Mouse (Mus musculus): ENCODE results near the gene Oaf.

DNA sequence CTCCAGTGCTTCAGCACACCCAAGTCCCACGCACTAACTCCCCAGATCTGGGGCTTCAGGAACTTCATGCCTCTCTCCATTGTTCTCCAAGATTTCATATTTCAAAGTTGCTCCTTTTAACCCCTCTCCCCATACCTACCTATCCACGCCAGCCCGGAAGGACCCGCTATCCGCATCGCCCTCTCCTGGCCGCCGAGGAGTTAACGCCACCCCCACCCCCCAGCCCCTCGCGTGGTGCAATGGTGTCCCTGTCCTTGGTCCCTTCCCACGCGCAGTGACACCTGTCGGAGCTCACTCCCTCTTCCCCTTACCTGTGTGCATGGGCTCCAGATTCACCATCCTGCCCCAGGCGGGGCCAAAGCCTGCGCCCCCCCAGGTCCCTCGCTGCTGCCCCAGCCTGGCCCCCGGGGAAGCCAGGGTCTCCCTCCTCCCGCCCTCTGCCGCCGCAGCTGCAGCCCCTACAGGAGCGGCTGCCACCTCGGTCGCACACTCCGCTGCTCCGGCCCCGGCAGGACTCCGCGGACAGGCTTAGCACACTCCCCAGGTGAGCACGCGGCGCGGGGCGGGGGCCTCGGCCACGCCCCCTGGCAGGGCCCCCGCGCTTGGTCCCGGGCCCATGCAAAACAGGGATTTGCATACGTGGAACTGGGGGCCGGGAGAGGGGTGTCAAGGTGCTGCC is 34.2 kb downstream of the Oaf start:
- TF ChIP-seq CTCF (conservative IDR thresholded peaks at IDR 0.05; ENCODE audit: low read length) (0 out of 2 replicates have a peak, but pooled peaks have one; percentile 4), NANOG (IDR thresholded peaks at IDR 0.05; ENCODE audit: borderline replicate concordance, low read length) (no peak)

Measured in E14TG2a.4 (cell line).